Mouse (Mus musculus) spleen, adult 18-20 months (tissue): ENCODE data around the gene Rpl3.
"Not testable (repeated sequence)": the region's sequence is repeated elsewhere in the genome, so short reads cannot be mapped to it uniquely, and the experiment has no call there.

Source experiments
- DNase-seq, 2 experiments: peaks; one replicate each; pipeline ENCODE4 v3.0.0; 2022; ENCODE audit warnings: mixed read lengths in 2 of 2

Gene Rpl3

GRCm38 (mm10) chr15:80091121-80091955, at the start of gene Rpl3, which contains the start of gene Syngr1:
Rpl3 (minus strand) TSS chr15:80091868.
Syngr1 (plus strand) TSS chr15:80091334.
- peak; percentile 45 to 76 for DNase-seq

- no peak for DNase-seq
Observed at GRCm38 (mm10) chr15:80140878-80141277, 49.2 kb upstream of the Rpl3 start.

GRCm38 (mm10) chr15:80140302-80140701, 48.6 kb upstream of the Rpl3 start:
- no peak for DNase-seq

GRCm38 (mm10) chr15:80137945-80138791, 46.5 kb upstream of the Rpl3 start:
- no peak for DNase-seq

- DNase-seq = no peak
Observed at GRCm38 (mm10) chr15:80136645-80137044, 45.0 kb upstream of the Rpl3 start.

GRCm38 (mm10) chr15:80135499-80135898, 43.8 kb upstream of the Rpl3 start:
- DNase-seq = no peak

GRCm38 (mm10) chr15:80134450-80134847, 42.8 kb upstream of the Rpl3 start:
- DNase-seq = no peak

- DNase-seq = no peak
Observed at GRCm38 (mm10) chr15:80133682-80134449, 42.2 kb upstream of the Rpl3 start.

- peak; percentile 83 to 89 for DNase-seq
Observed at GRCm38 (mm10) chr15:80132993-80133586, 41.4 kb upstream of the Rpl3 start, which contains the start of gene Tab1. Tab1 (plus strand) TSS chr15:80133127.

- DNase-seq = no peak
Observed at GRCm38 (mm10) chr15:80132452-80132851, 40.8 kb upstream of the Rpl3 start.

GRCm38 (mm10) chr15:80131421-80131820, 39.8 kb upstream of the Rpl3 start:
- DNase-seq = no peak

GRCm38 (mm10) chr15:80130689-80131088, 39.0 kb upstream of the Rpl3 start:
- DNase-seq = no peak

- no peak for DNase-seq
Observed at GRCm38 (mm10) chr15:80129982-80130381, 38.3 kb upstream of the Rpl3 start.

GRCm38 (mm10) chr15:80127191-80127590, 35.5 kb upstream of the Rpl3 start:
- no peak for DNase-seq

- DNase-seq = no peak
Observed at GRCm38 (mm10) chr15:80124651-80125050, 33.0 kb upstream of the Rpl3 start.

- DNase-seq = not testable (repeated sequence)
Observed at GRCm38 (mm10) chr15:80122431-80122830, 30.8 kb upstream of the Rpl3 start.

- no peak for DNase-seq
Observed at GRCm38 (mm10) chr15:80121721-80122325, 30.2 kb upstream of the Rpl3 start.

GRCm38 (mm10) chr15:80119076-80119475, 27.4 kb upstream of the Rpl3 start:
- DNase-seq = no peak

- no peak for DNase-seq
Observed at GRCm38 (mm10) chr15:80117154-80117553, 25.5 kb upstream of the Rpl3 start.

- DNase-seq = no peak
Observed at GRCm38 (mm10) chr15:80115866-80116794, 24.5 kb upstream of the Rpl3 start.

- DNase-seq = no peak
Observed at GRCm38 (mm10) chr15:80115256-80115655, 23.6 kb upstream of the Rpl3 start.
